Mouse (Mus musculus) midbrain, embryonic 16.5 days (tissue): ENCODE measurements around the gene Gng8. TPM values are rescaled to one million over a fixed set of nuclear protein-coding genes. Genes with fewer than 3 reads are reported as not detected.

ENCODE experiments used
- ATAC-seq: fragments of 200-750 bp; cut with Nextera tagmentation; 2 replicates; pipeline ENCODE4 v1.8.0; 2017; ENCODE audit warnings: moderate TSS enrichment
- H3K27ac ChIP-seq: fragments of 300-500 bp; sonication (generic); 2 replicates; pipeline ENCODE4 v1.5.1; 2014; ENCODE audit warnings: mild to moderate bottlenecking, low read length, mixed read lengths
- H3K27me3 ChIP-seq: fragments of 300-500 bp; sonication (generic); 2 replicates; pipeline ENCODE4 v1.6.1; 2014; ENCODE audit warnings: low read depth, low read length, mixed read lengths; ENCODE audit not compliant: control insufficient read depth, insufficient read depth
- H3K36me3 ChIP-seq: fragments of 300-500 bp; sonication (generic); 2 replicates; pipeline ENCODE4 v1.6.1; 2014; ENCODE audit warnings: mild to moderate bottlenecking, low read length, moderate library complexity, mixed read lengths; ENCODE audit not compliant: control insufficient read depth, insufficient read depth
- H3K4me1 ChIP-seq: fragments of 300-500 bp; sonication (generic); 2 replicates; pipeline ENCODE4 v1.6.1; 2014; ENCODE audit warnings: mild to moderate bottlenecking, low read length, mixed read lengths; ENCODE audit not compliant: control insufficient read depth, insufficient read depth
- H3K4me2 ChIP-seq: fragments of 300-500 bp; sonication (generic); 2 replicates; pipeline ENCODE4 v1.6.1; 2014; ENCODE audit warnings: mild to moderate bottlenecking, low read length, mixed read lengths
- H3K4me3 ChIP-seq: fragments of 300-500 bp; sonication (generic); 2 replicates; pipeline ENCODE4 v1.5.1; 2014; ENCODE audit warnings: low read depth, mild to moderate bottlenecking, low read length, moderate library complexity, mixed read lengths
- H3K9ac ChIP-seq: fragments of 300-500 bp; sonication (generic); 2 replicates; pipeline ENCODE4 v1.6.1; 2014; ENCODE audit warnings: low read depth, low read length, mixed read lengths
- H3K9me3 ChIP-seq: fragments of 300-500 bp; sonication (generic); replicated peaks from 2 replicates; pipeline ENCODE4 v1.6.1; 2014; ENCODE audit warnings: mild to moderate bottlenecking, low read length, mixed read lengths; ENCODE audit not compliant: control insufficient read depth, poor library complexity, severe bottlenecking
- WGBS: fragments of 180-500 bp; shearing (Covaris S2); extraction: QIAGEN DNeasy Blood & Tissue Kit; methylation state at CpG from one replicate; pipeline ENCODE4 v1.1.7; 2014; 5-methylcytosine and 5-hydroxymethylcytosine counted together
- polyA plus RNA-seq: library from polyadenylated mRNA; unstranded; fragments of >200 nt; fragmentation: Nextera tagmentation; extraction: Ambion mirVana; gene quantifications from 2 replicates; pipeline ENCODE4 v1.2.1, GENCODE M21; 2015

Gene Gng8
- polyA plus RNA-seq, 1 experiment from 2014 or later: 14.0 TPM

DNA sequence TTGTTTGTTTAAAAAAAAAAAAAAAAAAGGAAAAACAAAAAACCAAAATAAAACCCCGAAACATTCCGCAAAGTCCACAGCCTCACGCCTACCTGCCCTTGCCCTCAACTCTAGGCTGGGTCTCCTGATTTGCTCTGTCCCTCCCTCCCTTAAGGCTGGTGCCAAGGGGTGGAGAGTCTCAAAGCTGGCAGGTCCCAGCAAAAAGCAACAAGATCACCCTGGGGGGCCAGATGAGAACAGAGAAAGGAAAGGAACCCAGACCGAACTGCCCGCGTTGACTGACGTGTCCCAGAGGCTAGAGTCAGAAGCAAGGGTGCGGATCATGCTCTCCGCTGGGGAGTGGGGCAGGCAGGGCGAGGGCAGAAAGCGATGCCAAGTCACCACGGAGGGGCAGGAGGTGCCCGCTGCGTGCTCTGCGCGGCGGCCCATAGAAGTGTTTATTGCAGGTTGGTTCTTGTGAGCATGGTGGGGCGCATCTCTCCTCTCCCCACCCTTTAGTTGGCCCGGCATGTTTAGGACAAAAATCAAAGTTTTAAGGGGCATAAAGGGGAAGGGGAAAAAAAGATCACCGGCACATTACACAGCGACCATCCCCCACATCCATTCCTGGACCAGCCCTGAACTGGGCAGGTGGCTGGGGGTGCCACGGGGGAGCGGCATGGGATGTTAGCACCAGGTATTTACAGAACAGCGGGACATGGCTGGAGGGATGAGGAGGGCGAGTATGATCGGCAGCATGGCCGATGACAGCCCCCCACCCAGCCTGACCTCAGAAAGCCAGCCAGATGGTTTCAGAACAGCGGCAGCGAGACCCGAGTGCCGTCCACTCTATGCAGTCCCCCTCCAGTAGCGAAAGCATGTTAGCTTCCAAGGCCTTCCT lies 24.1 kb downstream of the Gng8 start:
- WGBS: 90% methylated on average over 32 of the region's 32 CpGs
- Histone ChIP-seq H3K27ac (no peak overlapping the region), H3K9ac (no peak overlapping the region), H3K27me3 (no peaks in the 10 kb centered on the region), H3K9me3 (no peaks in the 10 kb centered on the region), H3K36me3 (peaks cover 50% of the 10 kb centered on the region), H3K4me3 (no peak overlapping the region), H3K4me1 (peaks cover 17% of the 10 kb centered on the region), H3K4me2 (no peak overlapping the region)
- ATAC-seq: no peak

DNA sequence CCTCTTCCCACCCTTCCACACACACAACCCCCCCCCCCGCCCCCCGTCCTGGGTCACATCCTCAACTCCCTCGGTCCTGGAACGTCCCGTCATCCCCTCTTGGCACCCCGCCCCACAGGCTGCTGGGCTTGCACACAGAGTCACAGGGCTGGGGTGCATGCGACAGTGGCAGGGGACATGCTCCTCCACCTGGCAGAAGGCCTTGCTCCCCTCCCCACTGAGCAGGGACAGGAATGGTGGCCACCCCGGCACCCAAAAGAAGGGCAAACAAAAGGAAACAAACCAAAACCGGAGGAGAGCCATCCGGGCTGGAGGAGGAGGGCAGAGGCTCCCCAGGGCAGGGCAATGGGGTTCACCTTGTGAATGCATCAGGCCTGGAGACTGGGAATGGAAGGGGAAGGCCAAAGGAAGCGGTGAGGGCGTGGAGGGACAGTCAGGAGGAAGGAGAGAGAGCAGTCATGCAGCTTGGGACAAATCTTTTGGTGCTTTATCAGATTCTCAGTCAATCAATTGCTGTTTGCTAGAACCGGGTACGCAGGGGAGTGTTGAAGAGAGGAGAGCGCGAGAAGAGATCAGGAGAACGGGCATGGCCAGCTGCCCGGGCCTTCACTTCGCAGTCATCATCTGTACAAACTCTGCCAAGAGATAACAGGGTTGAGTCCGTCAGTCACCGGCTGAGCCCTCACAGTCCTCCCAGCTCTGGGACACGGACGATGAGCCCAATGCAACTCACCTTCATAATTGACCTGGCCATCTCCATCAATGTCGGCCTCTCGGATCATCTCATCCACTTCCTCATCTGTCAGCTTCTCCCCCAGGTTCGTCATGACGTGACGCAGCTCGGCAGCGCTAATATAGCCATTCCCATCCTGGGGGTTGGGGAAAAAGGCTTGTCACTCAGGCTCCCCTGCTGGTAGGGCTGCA lies 25.0 kb downstream of the Gng8 start:
- Histone ChIP-seq H3K9ac (no peak overlapping the region), H3K27me3 (no peaks in the 10 kb centered on the region), H3K9me3 (no peaks in the 10 kb centered on the region), H3K4me1 (peaks cover 26% of the 10 kb centered on the region), H3K4me3 (no peak overlapping the region), H3K4me2 (no peak overlapping the region), H3K27ac (no peak overlapping the region), H3K36me3 (peaks cover 50% of the 10 kb centered on the region)
- WGBS: 86% methylated on average over 29 of the region's 30 CpGs
- no peak for ATAC-seq

DNA sequence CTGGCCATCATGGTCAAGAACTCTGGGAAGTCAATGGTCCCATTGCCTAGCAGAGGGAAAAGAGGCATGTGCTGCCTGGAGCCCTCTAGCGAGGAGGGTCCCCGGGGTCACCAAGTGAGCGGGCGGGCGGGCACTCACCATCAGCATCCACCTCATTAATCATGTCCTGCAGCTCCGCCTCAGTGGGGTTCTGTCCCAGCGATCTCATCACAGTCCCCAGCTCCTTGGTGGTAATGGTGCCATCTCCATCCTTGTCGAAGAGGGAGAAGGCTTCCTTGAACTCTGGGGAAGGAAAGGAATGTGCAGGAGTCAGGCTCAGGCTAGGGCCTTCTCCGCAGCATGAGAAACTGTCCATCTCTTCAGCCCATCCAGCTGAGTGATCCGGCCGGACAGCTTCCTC lies 25.9 kb downstream of the Gng8 start:
- WGBS: 82% methylated on average over 11 of the region's 11 CpGs
- no peak for ATAC-seq
- Histone ChIP-seq H3K27ac (no peak overlapping the region), H3K27me3 (no peaks in the 10 kb centered on the region), H3K4me3 (no peak overlapping the region), H3K9me3 (no peaks in the 10 kb centered on the region), H3K4me2 (no peak overlapping the region), H3K4me1 (peaks cover 32% of the 10 kb centered on the region), H3K36me3 (peaks cover 50% of the 10 kb centered on the region), H3K9ac (no peak overlapping the region)

DNA sequence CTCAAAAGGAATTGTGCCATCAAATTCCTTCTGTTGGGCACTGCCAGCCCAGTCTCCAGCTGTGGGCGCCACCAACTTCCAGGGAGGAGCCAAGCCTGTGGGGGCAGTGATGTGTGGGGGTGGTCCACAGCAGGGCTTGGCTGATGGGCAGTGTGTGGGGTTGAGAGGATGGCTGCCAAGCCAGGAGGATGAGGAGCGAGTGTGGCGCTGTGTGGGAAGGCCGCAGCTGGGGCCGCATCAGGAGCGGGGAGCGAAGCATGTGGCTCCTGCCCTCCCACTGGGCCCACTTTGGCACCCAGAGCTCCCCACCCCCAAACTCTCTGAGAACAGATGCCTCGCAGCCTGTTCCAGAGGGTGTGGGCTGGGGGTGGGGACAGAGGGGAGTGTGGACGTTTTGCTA lies 26.4 kb downstream of the Gng8 start:
- Histone ChIP-seq H3K27me3 (no peaks in the 10 kb centered on the region), H3K9me3 (no peaks in the 10 kb centered on the region), H3K4me3 (no peak overlapping the region), H3K27ac (no peak overlapping the region), H3K36me3 (peaks cover 50% of the 10 kb centered on the region), H3K9ac (no peak overlapping the region), H3K4me2 (no peak overlapping the region), H3K4me1 (peaks cover 32% of the 10 kb centered on the region)
- no peak for ATAC-seq
- 78% methylated on average over 9 of the region's 9 CpGs for WGBS

DNA sequence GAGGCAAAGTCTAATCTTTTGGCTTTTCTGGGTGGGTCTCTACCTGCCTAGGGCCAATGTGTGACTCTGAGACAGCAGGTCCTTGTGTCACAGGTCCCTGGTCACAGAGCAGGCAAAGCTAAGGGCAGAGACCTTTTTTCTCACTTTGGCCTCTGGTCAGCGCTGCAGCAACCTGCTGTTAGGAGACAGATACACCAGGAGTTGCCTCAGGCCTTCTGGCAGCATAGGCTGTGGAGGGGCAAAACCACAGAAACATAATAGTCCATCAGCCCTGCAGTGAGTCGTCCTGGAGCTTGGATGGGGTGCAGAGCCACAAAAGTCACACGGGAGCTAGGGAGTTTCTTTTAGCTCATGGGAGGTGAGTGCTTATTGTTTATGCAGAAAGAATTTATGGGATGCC lies 27.1 kb downstream of the Gng8 start:
- ATAC-seq: no peak
- Histone ChIP-seq H3K9me3 (no peaks in the 10 kb centered on the region), H3K4me1 (peaks cover 32% of the 10 kb centered on the region), H3K27me3 (no peaks in the 10 kb centered on the region), H3K9ac (no peak overlapping the region), H3K27ac (no peak overlapping the region; the same call in 1 of the 2 replicates), H3K4me2 (no peak overlapping the region), H3K4me3 (no peak overlapping the region), H3K36me3 (peaks cover 50% of the 10 kb centered on the region)
- 76% methylated on average over 3 of the region's 3 CpGs for WGBS

DNA sequence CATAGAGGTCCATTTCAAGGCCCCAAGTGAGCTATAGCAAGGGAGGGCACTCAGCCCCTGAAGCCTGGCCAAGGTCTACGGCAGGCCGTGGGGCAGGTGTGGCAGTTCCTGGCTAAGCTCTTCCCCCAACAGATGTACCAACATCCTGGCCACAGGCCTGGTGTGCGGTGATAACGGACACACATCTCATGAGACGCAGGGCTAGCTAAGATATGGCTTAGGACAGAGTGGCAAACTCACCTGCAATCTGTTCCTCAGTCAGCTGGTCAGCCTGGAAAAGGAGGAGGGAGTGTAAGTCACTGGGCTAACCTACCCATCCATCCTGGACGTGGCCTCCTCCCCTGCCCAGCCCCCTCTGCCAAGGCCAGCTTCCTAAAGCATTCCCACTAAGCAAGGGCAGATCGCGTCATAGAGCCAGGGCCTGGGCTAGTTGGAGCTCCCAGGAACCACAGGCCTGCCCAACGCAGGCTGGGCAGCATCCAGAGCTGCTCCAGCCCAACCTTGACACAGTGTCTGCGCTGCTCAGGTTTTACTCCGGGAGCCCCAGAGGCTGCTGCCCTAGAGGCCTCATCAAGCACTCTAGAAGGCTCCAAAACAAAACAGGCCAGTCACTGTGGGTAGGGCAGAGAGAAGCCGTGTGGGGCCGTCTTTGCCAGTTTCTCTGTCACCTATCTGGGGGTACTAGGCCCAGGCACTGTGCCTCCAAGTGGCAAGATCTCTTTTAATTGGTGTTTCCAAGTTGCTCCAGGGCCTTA lies 28.0 kb downstream of the Gng8 start:
- ATAC-seq: no peak
- H3K27ac ChIP-seq: no peak overlapping the region; the same call in 1 of the 2 replicates
- peaks cover 44% of the 10 kb centered on the region for H3K36me3 ChIP-seq
- H3K4me2 ChIP-seq: peak overlapping the region; percentile 79
- peak overlapping the region; percentile 51 for H3K9ac ChIP-seq
- H3K27me3 ChIP-seq: no peaks in the 10 kb centered on the region
- H3K9me3 ChIP-seq: no peaks in the 10 kb centered on the region
- peaks cover 32% of the 10 kb centered on the region for H3K4me1 ChIP-seq
- WGBS: 82% methylated on average over 13 of the region's 13 CpGs
- H3K4me3 ChIP-seq: peak overlapping the region; percentile 2

DNA sequence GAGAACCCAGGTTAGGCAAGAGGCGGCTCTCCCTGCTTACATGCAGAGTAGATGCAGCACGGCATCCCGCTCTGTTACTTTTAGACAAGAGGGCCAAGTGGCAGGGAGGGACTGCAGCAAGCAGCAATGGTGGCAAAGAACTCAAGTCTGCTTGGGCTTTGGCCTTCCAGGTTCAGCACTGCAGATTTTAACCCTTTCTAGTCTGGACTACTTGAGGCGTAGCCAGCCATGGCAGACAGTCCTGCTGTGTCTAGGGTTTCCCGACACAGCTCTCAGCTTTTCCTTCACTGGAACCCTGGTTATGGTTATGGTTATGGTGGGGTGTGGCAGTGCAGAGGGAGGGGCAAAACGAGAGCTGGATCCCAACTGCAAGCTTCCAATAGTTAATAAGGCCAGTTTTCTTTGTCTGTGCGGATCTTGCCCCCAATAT lies 28.6 kb downstream of the Gng8 start:
- WGBS: 81% methylated on average over 7 of the region's 7 CpGs
- no peaks in the 10 kb centered on the region for H3K27me3 ChIP-seq
- peaks cover 38% of the 10 kb centered on the region; the same call in 1 of the 2 replicates for H3K36me3 ChIP-seq
- peak overlapping the region; percentile 51; the same call in 1 of the 2 replicates for H3K9ac ChIP-seq
- H3K9me3 ChIP-seq: no peaks in the 10 kb centered on the region
- no peak overlapping the region for H3K27ac ChIP-seq
- peak overlapping the region; percentile 79 for H3K4me2 ChIP-seq
- peaks cover 32% of the 10 kb centered on the region for H3K4me1 ChIP-seq
- ATAC-seq: no peak
- H3K4me3 ChIP-seq: peak overlapping the region; percentile 2
